Mouse (Mus musculus) C2C12 (cell line): Measurements from ENCODE around the gene Nemp1. TPM values are rescaled to one million over a fixed set of nuclear protein-coding genes. Genes with fewer than 3 reads are reported as not detected.

Experiments
- H3K27me3 ChIP-seq: one replicate; pipeline ENCODE4 v1.6.1; 2011; ENCODE audit not compliant: control insufficient read depth, insufficient read depth, insufficient read length
- H3K36me3 ChIP-seq: one replicate; pipeline ENCODE4 v1.6.1; 2011; ENCODE audit not compliant: control insufficient read depth, insufficient read depth
- H3K4me3 ChIP-seq: one replicate; pipeline ENCODE4 v1.5.1; 2011; ENCODE audit warnings: mild to moderate bottlenecking, control low read depth; ENCODE audit not compliant: poor library complexity, insufficient read depth, severe bottlenecking
- H3K79me2 ChIP-seq: one replicate; pipeline ENCODE4 v1.6.1; 2011; ENCODE audit not compliant: control insufficient read depth, insufficient read depth
- H3K79me3 ChIP-seq: one replicate; pipeline ENCODE4 v1.6.1; 2011; ENCODE audit warnings: low read depth, control low read depth
- H3ac ChIP-seq: one replicate; pipeline ENCODE3; 2011; ENCODE audit warnings: low read depth; ENCODE audit not compliant: control insufficient read depth, insufficient read length
- CEBPB ChIP-seq: IDR thresholded peaks from one replicate; pipeline ENCODE4 v1.6.1; 2011; ENCODE audit warnings: low read depth, mild to moderate bottlenecking, control low read depth, moderate library complexity
- CTCF ChIP-seq: IDR thresholded peaks from one replicate; pipeline ENCODE4 v1.5.1; 2011; ENCODE audit not compliant: control insufficient read depth, insufficient read depth, insufficient read length
- FOSL1 ChIP-seq: IDR thresholded peaks from one replicate; pipeline ENCODE4 v1.8.0; 2011; ENCODE audit warnings: mild to moderate bottlenecking, low read length; ENCODE audit not compliant: poor library complexity, insufficient read depth, severe bottlenecking
- MAX ChIP-seq: IDR thresholded peaks from one replicate; pipeline ENCODE4 v1.6.1; 2011; ENCODE audit warnings: mild to moderate bottlenecking, control low read depth
- MYOD1 ChIP-seq: IDR thresholded peaks from one replicate; pipeline ENCODE4 v1.6.1; 2011; ENCODE audit warnings: low read depth; ENCODE audit not compliant: control insufficient read depth, insufficient read length
- MYOG ChIP-seq: IDR thresholded peaks from one replicate; pipeline ENCODE4 v1.6.1; 2011; ENCODE audit not compliant: control insufficient read depth, insufficient read length; ENCODE audit errors: extremely low read depth
- USF1 ChIP-seq: IDR thresholded peaks from one replicate; pipeline ENCODE4 v1.6.1; 2011; ENCODE audit warnings: low read depth, mild to moderate bottlenecking, control low read depth, moderate library complexity
- polyA plus RNA-seq: library from polyadenylated mRNA; unstranded; fragments of >200 nt; fragmentation: generic; extraction: Trizol; gene quantifications from one replicate; pipeline ENCODE4 v1.2.1, GENCODE M21; 2012; ENCODE audit warnings: missing spikeins

Nemp1 gene
- polyA plus RNA-seq, 1 experiment: 6.8 TPM

- TF ChIP-seq FOSL1 (no peak), MYOG (no peak), MYOD1 (no peak), CEBPB (no peak), USF1 (no peak), CTCF (no peak), MAX (no peak)
- Histone ChIP-seq H3ac (peak within 1 kb of the TSS; percentile 87), H3K79me2 (peaks cover 31% of the 10 kb centered on the region), H3K79me3 (peaks cover 30% of the 10 kb centered on the region), H3K36me3 (peaks cover 22% of the 10 kb centered on the region), H3K4me3 (peak within 1 kb of the TSS; percentile 95), H3K27me3 (no peaks in the 10 kb centered on the region)
These were observed 1.7 kb downstream of the Nemp1 start, which contains the start of gene Nab2 for GRCm38 (mm10) chr10:127668093-127669050. Gene Nab2, minus strand, starts transcription at chr10:127668568.

GRCm38 (mm10) chr10:127669170-127669569 is 2.5 kb downstream of the Nemp1 start:
- peak overlapping the region; percentile 3 for H3ac ChIP-seq
- peaks cover 14% of the 10 kb centered on the region for H3K36me3 ChIP-seq
- peaks cover 22% of the 10 kb centered on the region for H3K79me3 ChIP-seq
- no peak for TF ChIP-seq CEBPB
- no peak for TF ChIP-seq MYOD1
- TF ChIP-seq MAX: no peak
- no peak for TF ChIP-seq MYOG
- TF ChIP-seq CTCF: no peak
- TF ChIP-seq FOSL1: no peak
- no peak for TF ChIP-seq USF1
- H3K79me2 ChIP-seq: peaks cover 23% of the 10 kb centered on the region
- H3K4me3 ChIP-seq: peak overlapping the region; percentile 47
- no peaks in the 10 kb centered on the region for H3K27me3 ChIP-seq

GRCm38 (mm10) chr10:127670185-127670584 is 3.5 kb downstream of the Nemp1 start:
- no peak overlapping the region for H3K4me3 ChIP-seq
- H3K36me3 ChIP-seq: peaks cover 5% of the 10 kb centered on the region
- no peaks in the 10 kb centered on the region for H3K27me3 ChIP-seq
- H3K79me3 ChIP-seq: peaks cover 11% of the 10 kb centered on the region
- no peak overlapping the region for H3ac ChIP-seq
- no peak for TF ChIP-seq MYOD1
- no peak for TF ChIP-seq FOSL1
- no peak for TF ChIP-seq CEBPB
- no peak for TF ChIP-seq MYOG
- no peak for TF ChIP-seq CTCF
- no peak for TF ChIP-seq MAX
- peaks cover 13% of the 10 kb centered on the region for H3K79me2 ChIP-seq

GRCm38 (mm10) chr10:127671276-127671675 is 4.6 kb downstream of the Nemp1 start:
- Histone ChIP-seq H3K36me3 (no peaks in the 10 kb centered on the region), H3ac (no peak overlapping the region), H3K79me3 (peaks cover under 1% of the 10 kb centered on the region), H3K4me3 (no peak overlapping the region), H3K79me2 (peaks cover 2% of the 10 kb centered on the region), H3K27me3 (no peaks in the 10 kb centered on the region)
- TF ChIP-seq USF1 (no peak), MYOD1 (no peak), CTCF (no peak), MAX (no peak), FOSL1 (no peak), MYOG (no peak), CEBPB (no peak)

- H3K79me2 ChIP-seq: peaks cover 20% of the 10 kb centered on the region
- H3K4me3 ChIP-seq: no peak overlapping the region
- no peaks in the 10 kb centered on the region for H3K36me3 ChIP-seq
- no peak overlapping the region for H3ac ChIP-seq
- no peak for TF ChIP-seq FOSL1
- TF ChIP-seq CTCF: no peak
- TF ChIP-seq CEBPB: no peak
- TF ChIP-seq MYOG: no peak
- TF ChIP-seq MYOD1: no peak
- no peak for TF ChIP-seq MAX
- TF ChIP-seq USF1: no peak
- peaks cover 8% of the 10 kb centered on the region for H3K79me3 ChIP-seq
- H3K27me3 ChIP-seq: no peaks in the 10 kb centered on the region
These were observed 7.5 kb downstream of the Nemp1 start for GRCm38 (mm10) chr10:127674046-127674655.
